Mouse (Mus musculus) cortical plate, adult 2 months (tissue): ENCODE results near the gene Ift43.

Experiments used
- CTCF ChIP-seq: fragments of 200-500 bp; IDR thresholded peaks from 2 replicates; pipeline ENCODE4 v1.5.1; 2011; ENCODE audit warnings: mild to moderate bottlenecking, control low read depth, low read length; ENCODE audit not compliant: insufficient read depth; ENCODE audit errors: extremely low read depth
- POLR2A ChIP-seq: fragments of 200-500 bp; IDR thresholded peaks from 2 replicates; pipeline ENCODE4 v1.6.1; 2011; ENCODE audit warnings: mild to moderate bottlenecking, low read length, control low read depth; ENCODE audit not compliant: insufficient read depth; ENCODE audit errors: extremely low read depth

DNA sequence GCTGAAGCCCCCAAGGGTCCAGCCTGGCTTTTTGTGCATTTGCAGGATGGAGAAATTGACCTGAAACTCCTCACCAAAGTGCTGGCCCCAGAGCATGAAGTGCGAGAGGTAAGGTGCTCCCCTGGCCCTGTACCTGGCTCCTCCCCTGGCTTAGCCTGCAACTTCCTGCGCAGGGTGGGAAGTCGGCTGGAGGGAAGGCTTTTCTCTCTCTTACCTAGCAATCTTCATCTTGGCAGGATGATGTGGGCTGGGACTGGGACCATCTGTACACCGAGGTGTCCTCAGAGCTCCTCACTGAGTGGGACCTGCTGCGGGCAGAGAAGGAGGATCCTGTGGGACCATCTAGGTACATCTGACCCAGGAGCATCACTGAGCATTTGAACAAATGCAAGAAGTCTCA lies 79.6 kb downstream of the Ift43 start:
- TF ChIP-seq CTCF = no peak
- TF ChIP-seq POLR2A = no peak
